ENCODE assay signal across 18 mouse cellular contexts in genomic region chr14:25019306-25019905, GRCm38 (mm10).
DNase-seq lines count a peak whose midpoint lies in the region; ATAC-seq and TF ChIP-seq lines count a peak whose summit lies in the region.
"Had no signal": no experiment of that assay in that cellular context is flagged by ENCODE, and none has a peak within 500 bp of the region (broad histone marks: within the 10 kb centered on the region; RNA-seq: fewer than 3 reads in every experiment).

No protein-coding gene starts in this region.

- ATAC-seq in midbrain, embryonic 16.5 days: no peak
- ATAC-seq in midbrain, embryonic 14.5 days (ENCODE audit: low FRiP score, low TSS enrichment): no peak
- peak; percentile 83 for ATAC-seq in limb, embryonic 15.5 days (ENCODE audit: insufficient number of reproducible peaks, low FRiP score, low TSS enrichment, low read depth)
- no peak for ATAC-seq in forebrain, postnatal 0 days
- ATAC-seq: activated CD4-positive, CD25-positive, alpha-beta regulatory T cell, adult 4 months; liver, postnatal 0 days had no signal

- H3K4me3 ChIP-seq in heart, embryonic 10.5 days: no peak overlapping the region
- no peak overlapping the region for H3K4me3 ChIP-seq in midbrain, embryonic 16.5 days (ENCODE audit: low read depth, low read length)
- H3K4me3 ChIP-seq in midbrain, embryonic 14.5 days (replicated peaks; ENCODE audit: low read depth, low read length): no peak overlapping the region
- no peak overlapping the region for H3K4me3 ChIP-seq in limb, embryonic 15.5 days
- no peak overlapping the region for H3K4me3 ChIP-seq in forebrain, postnatal 0 days (ENCODE audit: low read depth, low read length)
- H3K4me3 ChIP-seq: heart, embryonic 15.5 days; hindbrain, embryonic 15.5 days had no signal

- TF ChIP-seq CTCF in forebrain, postnatal 0 days (IDR thresholded peaks at IDR 0.05; ENCODE audit: low read depth): no peak

- 0 out of 2 replicates have a peak overlapping the region, but pooled peaks have one; percentile 13 for H3K27ac ChIP-seq in heart, embryonic 10.5 days
- peak overlapping the region; percentile 8; the same call in 1 of the 2 replicates for H3K27ac ChIP-seq in midbrain, embryonic 16.5 days (ENCODE audit: low read length)
- no peak overlapping the region for H3K27ac ChIP-seq in midbrain, embryonic 14.5 days (replicated peaks; ENCODE audit: low read depth, low read length)
- peak overlapping the region; percentile 84 for H3K27ac ChIP-seq in limb, embryonic 15.5 days
- H3K27ac ChIP-seq in forebrain, postnatal 0 days (ENCODE audit: low read depth, low read length): no peak overlapping the region
- H3K27ac ChIP-seq: heart, embryonic 15.5 days; hindbrain, embryonic 15.5 days had no signal

- peaks cover 40% of the 10 kb centered on the region for H3K4me1 ChIP-seq in heart, embryonic 10.5 days
- H3K4me1 ChIP-seq in midbrain, embryonic 16.5 days (ENCODE audit: control insufficient read depth, insufficient read depth, low read length): peaks cover 20% of the 10 kb centered on the region
- H3K4me1 ChIP-seq in midbrain, embryonic 14.5 days (ENCODE audit: control insufficient read depth, insufficient read depth, low read length): peaks cover 27% of the 10 kb centered on the region
- H3K4me1 ChIP-seq in limb, embryonic 15.5 days: peaks cover 75% of the 10 kb centered on the region
- peaks cover 13% of the 10 kb centered on the region for H3K4me1 ChIP-seq in forebrain, postnatal 0 days (ENCODE audit: insufficient read depth)

- DNase-seq in heart, embryonic 10.5 days (ENCODE audit: low spot score): no peak
- no peak for DNase-seq in heart, postnatal 14 days
- DNase-seq in midbrain, embryonic 14.5 days: no peak
- peak; percentile 59 for DNase-seq in testis, postnatal 10 days (ENCODE audit: low spot score)
- DNase-seq in forebrain, postnatal 0 days: no peak
- DNase-seq in T-cell, adult 2 months (ENCODE audit: low spot score): no peak
- DNase-seq: cerebellum, postnatal 25 days; kidney, adult 8-10 months; layer of hippocampus, postnatal 36 days; liver, postnatal 0 days; right cerebral cortex, adult 18-20 months; spleen, adult 18-20 months; thymus, adult 18-20 months had no signal

- intact Hi-C loops in heart, postnatal 14 days (cut with DNase I): no loop called here

- no peak overlapping the region for H3K9ac ChIP-seq in midbrain, embryonic 16.5 days (ENCODE audit: low read depth, low read length)
- H3K9ac ChIP-seq in midbrain, embryonic 14.5 days (replicated peaks; ENCODE audit: low read length): no peak overlapping the region
- H3K9ac ChIP-seq in limb, embryonic 15.5 days: no peak overlapping the region
- H3K9ac ChIP-seq in forebrain, postnatal 0 days: no peak overlapping the region
- H3K9ac ChIP-seq: heart, embryonic 15.5 days; hindbrain, embryonic 15.5 days; liver, postnatal 0 days had no signal

- no peak overlapping the region for H3K4me2 ChIP-seq in midbrain, embryonic 16.5 days (ENCODE audit: low read length)
- H3K4me2 ChIP-seq in midbrain, embryonic 14.5 days (ENCODE audit: low read length): no peak overlapping the region
- H3K4me2 ChIP-seq in limb, embryonic 15.5 days: no peak overlapping the region
- no peak overlapping the region for H3K4me2 ChIP-seq in forebrain, postnatal 0 days (ENCODE audit: low read depth)
- H3K4me2 ChIP-seq: heart, embryonic 15.5 days; hindbrain, embryonic 15.5 days had no signal

- whole genome bisulfite sequencing in heart, embryonic 10.5 days: 79% methylated on average over 4 of the region's 4 CpGs
- 81% methylated on average over 4 of the region's 4 CpGs for WGBS in midbrain, embryonic 16.5 days
- 80% methylated on average over 4 of the region's 4 CpGs for WGBS in midbrain, embryonic 14.5 days
- WGBS in limb, embryonic 15.5 days: 36% methylated on average over 4 of the region's 4 CpGs
- 74% methylated on average over 4 of the region's 4 CpGs for WGBS in forebrain, postnatal 0 days

- no peaks in the 10 kb centered on the region for H3K9me3 ChIP-seq in heart, embryonic 10.5 days
- H3K9me3 ChIP-seq in midbrain, embryonic 16.5 days (replicated peaks; ENCODE audit: control insufficient read depth, low read length, poor library complexity, severe bottlenecking): no peaks in the 10 kb centered on the region
- no peaks in the 10 kb centered on the region for H3K9me3 ChIP-seq in midbrain, embryonic 14.5 days (ENCODE audit: control insufficient read depth, low read length)
- no peaks in the 10 kb centered on the region for H3K9me3 ChIP-seq in limb, embryonic 15.5 days
- no peaks in the 10 kb centered on the region for H3K9me3 ChIP-seq in forebrain, postnatal 0 days (ENCODE audit: low read length)
- H3K9me3 ChIP-seq: heart, embryonic 15.5 days; hindbrain, embryonic 15.5 days had no signal

- H3K36me3 ChIP-seq in heart, embryonic 10.5 days: no peaks in the 10 kb centered on the region
- H3K36me3 ChIP-seq in midbrain, embryonic 16.5 days (ENCODE audit: control insufficient read depth, insufficient read depth, low read length): no peaks in the 10 kb centered on the region
- no peaks in the 10 kb centered on the region for H3K36me3 ChIP-seq in midbrain, embryonic 14.5 days (ENCODE audit: control insufficient read depth, insufficient read depth, low read length)
- H3K36me3 ChIP-seq in limb, embryonic 15.5 days: no peaks in the 10 kb centered on the region
- no peaks in the 10 kb centered on the region for H3K36me3 ChIP-seq in forebrain, postnatal 0 days (ENCODE audit: insufficient read depth)
- H3K36me3 ChIP-seq: heart, embryonic 15.5 days; hindbrain, embryonic 15.5 days had no signal

- no peaks in the 10 kb centered on the region for H3K27me3 ChIP-seq in heart, embryonic 10.5 days (ENCODE audit: insufficient read depth, poor library complexity, severe bottlenecking)
- H3K27me3 ChIP-seq in midbrain, embryonic 16.5 days (ENCODE audit: control insufficient read depth, insufficient read depth, low read depth, low read length): no peaks in the 10 kb centered on the region
- no peaks in the 10 kb centered on the region for H3K27me3 ChIP-seq in midbrain, embryonic 14.5 days (ENCODE audit: control insufficient read depth, insufficient read depth, low read length)
- H3K27me3 ChIP-seq in limb, embryonic 15.5 days: no peaks in the 10 kb centered on the region
- no peaks in the 10 kb centered on the region for H3K27me3 ChIP-seq in forebrain, postnatal 0 days (ENCODE audit: insufficient read depth, low read length)
- H3K27me3 ChIP-seq: heart, embryonic 15.5 days; hindbrain, embryonic 15.5 days had no signal

Comparison
In these comparisons a context has a peak if more than half of its experiments do, and no peak if none do; other contexts are left out.
1. H3K27ac ChIP-seq: peak in heart, embryonic 10.5 days (single experiment), midbrain, embryonic 16.5 days (single experiment) and limb, embryonic 15.5 days (single experiment); none in midbrain, embryonic 14.5 days (single experiment) and forebrain, postnatal 0 days (single experiment).